26 mouse cellular contexts compared by ENCODE assay signal in genomic region chrX:143088225-143088624, GRCm38 (mm10). TPM values are rescaled to one million over a fixed set of nuclear protein-coding genes. Genes with fewer than 3 reads are reported as not detected.
A peak's percentile ranks its signal among the peaks of the same experiment; 100 is the strongest.
DNase-seq lines count a peak whose midpoint lies in the region; ATAC-seq and TF ChIP-seq lines count a peak whose summit lies in the region.
"Had no signal": no experiment of that assay in that cellular context is flagged by ENCODE, and none has a peak within 500 bp of the region (broad histone marks: within the 10 kb centered on the region; RNA-seq: fewer than 3 reads in every experiment).

No protein-coding gene starts in this region.

- peak; percentile 80 for ATAC-seq in frontal cortex, adult (ENCODE audit: low TSS enrichment)
- ATAC-seq: activated CD4-positive, CD25-positive, alpha-beta regulatory T cell, adult 4 months; CD4-positive, CD25-positive, alpha-beta regulatory T cell, adult 4 months; forebrain, embryonic 13.5 days; forebrain, embryonic 15.5 days; forebrain, postnatal 0 days; Patski had no signal

- peak overlapping the region; percentile 64 for H3K27ac ChIP-seq in left cerebral cortex, adult 2 months
- H3K27ac ChIP-seq: embryonic facial prominence, embryonic 10.5 days; embryonic facial prominence, embryonic 12.5 days; forebrain, embryonic 13.5 days; forebrain, embryonic 15.5 days had no signal

- no peak for DNase-seq in frontal cortex, postnatal 25 days (ENCODE audit: low spot score in 2 of 2)
- DNase-seq in left cerebral cortex, adult 2 months (ENCODE audit: extremely low spot score in 1 of 2, low spot score in 2 of 2), result no peak
- DNase-seq in left cerebral cortex, adult 8-10 months (ENCODE audit: low spot score in 2 of 2), result no peak
- DNase-seq in brain, adult 2 months (ENCODE audit: low read depth, low spot score), result peak; percentile 31
- no peak for DNase-seq in layer of hippocampus, postnatal 36 days
- DNase-seq: adrenal gland, adult 8-10 months; adrenal gland, postnatal 14 days; adrenal gland, postnatal 36 days; B cell, adult 2 months; cerebellum, adult 11 months; cerebellum, adult 18-20 months; cerebellum, adult 8-10 months; cerebellum, adult 9-11 months; cerebellum, postnatal 14 days; cerebellum, postnatal 36 days; forebrain, postnatal 0 days had no signal

- intact Hi-C loops in left cerebral cortex, adult 2 months (cut with DNase I), result no loop called here

- no peak for TF ChIP-seq CTCF in left cerebral cortex, adult 2 months (IDR thresholded peaks at IDR 0.05)

- H3K4me3 ChIP-seq in left cerebral cortex, adult 2 months, result peak overlapping the region; percentile 39
- H3K4me3 ChIP-seq: embryonic facial prominence, embryonic 10.5 days; embryonic facial prominence, embryonic 12.5 days; forebrain, embryonic 13.5 days; forebrain, embryonic 15.5 days had no signal

RNA-seq across cellular contexts. Expression of gene Rtl9, which starts 11.2 kb away (rescaled TPM):
- 1 to 10 TPM in 1 of 2 experiments, under 1 TPM in 1; 0.79 to 1.2 TPM for total RNA-seq in left cerebral cortex, adult 2 months (2021)
- 1 to 10 TPM; 1.2 to 1.6 (median 1.3) TPM for total RNA-seq in left cerebral cortex, adult 8-10 months (2022)
- total RNA-seq in layer of hippocampus, postnatal 36 days (2021), result under 1 TPM; 0.70 to 0.71 TPM
- total RNA-seq: common myeloid progenitor, adult 5-6 weeks; G1E had no signal
